ENCODE assay signal across 11 mouse cellular contexts in genomic region chr12:80545310-80545709, GRCm38 (mm10). TPM values are rescaled to one million over a fixed set of nuclear protein-coding genes. Genes with fewer than 3 reads are reported as not detected.
A peak's percentile ranks its signal among the peaks of the same experiment; 100 is the strongest.
DNase-seq lines count a peak whose midpoint lies in the region; ATAC-seq and TF ChIP-seq lines count a peak whose summit lies in the region.
"Had no signal": no experiment of that assay in that cellular context is flagged by ENCODE, and none has a peak within 500 bp of the region (broad histone marks: within the 10 kb centered on the region; RNA-seq: fewer than 3 reads in every experiment).

No protein-coding gene starts in this region.

- no peak overlapping the region for H3K4me2 ChIP-seq in hindbrain, embryonic 11.5 days (replicated peaks; ENCODE audit: low read depth, low read length)
- H3K4me2 ChIP-seq: liver, embryonic 15.5 days had no signal

- no peak overlapping the region for H3K27ac ChIP-seq in left cerebral cortex, adult 2 months
- no peak overlapping the region for H3K27ac ChIP-seq in cerebellum, adult 2 months (ENCODE audit: insufficient read depth, low read length)
- no peak overlapping the region for H3K27ac ChIP-seq in hindbrain, embryonic 11.5 days (ENCODE audit: low read depth, low read length)
- H3K27ac ChIP-seq in olfactory bulb, adult 2 months (ENCODE audit: insufficient read depth, low read depth, low read length), result 0 out of 2 replicates have a peak overlapping the region, but pooled peaks have one; percentile 6
- H3K27ac ChIP-seq: liver, embryonic 15.5 days had no signal

- H3K27me3 ChIP-seq in cerebellum, adult 2 months (ENCODE audit: control insufficient read depth, insufficient read depth, low read length), result no peaks in the 10 kb centered on the region
- no peaks in the 10 kb centered on the region for H3K27me3 ChIP-seq in hindbrain, embryonic 11.5 days (ENCODE audit: control insufficient read depth, insufficient read depth, low read length)

- H3K36me3 ChIP-seq in hindbrain, embryonic 11.5 days (ENCODE audit: control insufficient read depth, insufficient read depth, low read length), result no peaks in the 10 kb centered on the region
- H3K36me3 ChIP-seq: liver, embryonic 15.5 days had no signal

- intact Hi-C loops in left cerebral cortex, postnatal 4 days (cut with DNase I), result no loop called here
- intact Hi-C loops in left cerebral cortex, adult 2 months (cut with DNase I), result no loop called here
- intact Hi-C loops in heart, postnatal 25 days (cut with DNase I), result no loop called here

- WGBS in cerebellum, adult 2 months, result 7% methylated on average over 4 of the region's 4 CpGs
- WGBS in hindbrain, embryonic 11.5 days, result 7% methylated on average over 4 of the region's 4 CpGs
- WGBS in olfactory bulb, adult 2 months, result 20% methylated on average over 4 of the region's 4 CpGs

- no peak for ATAC-seq in hindbrain, embryonic 11.5 days (ENCODE audit: low FRiP score)

- H3K9ac ChIP-seq in hindbrain, embryonic 11.5 days (ENCODE audit: low read depth, low read length), result no peak overlapping the region
- H3K9ac ChIP-seq: liver, embryonic 15.5 days had no signal

- TF ChIP-seq POLR2A in cerebellum, adult 2 months (IDR thresholded peaks at IDR 0.05; ENCODE audit: borderline replicate concordance, insufficient read depth, low read length), result no peak
- TF ChIP-seq POLR2A in olfactory bulb, adult 2 months (IDR thresholded peaks at IDR 0.05; ENCODE audit: insufficient read depth, low read depth, low read length), result no peak

- no peaks in the 10 kb centered on the region for H3K9me3 ChIP-seq in hindbrain, embryonic 11.5 days (ENCODE audit: control insufficient read depth, low read length)
- H3K9me3 ChIP-seq: liver, embryonic 15.5 days had no signal

- H3K4me1 ChIP-seq in cerebellum, adult 2 months (ENCODE audit: control insufficient read depth, insufficient read depth, low read length), result peaks cover 23% of the 10 kb centered on the region
- H3K4me1 ChIP-seq in hindbrain, embryonic 11.5 days (replicated peaks; ENCODE audit: control insufficient read depth, insufficient read depth, low read length), result no peaks in the 10 kb centered on the region
- H3K4me1 ChIP-seq in olfactory bulb, adult 2 months (ENCODE audit: control insufficient read depth, insufficient read depth, low read length), result peaks cover 18% of the 10 kb centered on the region
- H3K4me1 ChIP-seq: liver, embryonic 15.5 days had no signal

- peak; percentile 90 for DNase-seq in left cerebral cortex, postnatal 4 days
- DNase-seq in left cerebral cortex, adult 2 months (ENCODE audit: extremely low spot score in 1 of 2, low spot score in 2 of 2), result no peak
- DNase-seq in cerebellum, adult 2 months, result peak; percentile 48 to 55
- peak; percentile 44 for DNase-seq in hindbrain, embryonic 11.5 days (ENCODE audit: low spot score)
- no peak for DNase-seq in adrenal gland, postnatal 25 days
- DNase-seq in lung, postnatal 25 days (ENCODE audit: low spot score), result no peak
- no peak for DNase-seq in heart, postnatal 25 days (ENCODE audit: low spot score)
- DNase-seq: kidney, adult 9 months; thymus, adult 2 months had no signal

- TF ChIP-seq CTCF in left cerebral cortex, adult 2 months (IDR thresholded peaks at IDR 0.05), result no peak
- no peak for TF ChIP-seq CTCF in cerebellum, adult 2 months (IDR thresholded peaks at IDR 0.05; ENCODE audit: borderline replicate concordance, insufficient read depth, low read depth, low read length)
- no peak for TF ChIP-seq CTCF in olfactory bulb, adult 2 months (IDR thresholded peaks at IDR 0.05; ENCODE audit: insufficient read depth, low read depth, low read length)

- H3K4me3 ChIP-seq in left cerebral cortex, adult 2 months, result no peak overlapping the region
- no peak overlapping the region for H3K4me3 ChIP-seq in cerebellum, adult 2 months (replicated peaks; ENCODE audit: insufficient read depth, low read depth, low read length)
- H3K4me3 ChIP-seq in hindbrain, embryonic 11.5 days (ENCODE audit: low read depth, low read length), result no peak overlapping the region
- no peak overlapping the region for H3K4me3 ChIP-seq in olfactory bulb, adult 2 months (ENCODE audit: insufficient read depth, low read depth, low read length)
- H3K4me3 ChIP-seq: liver, embryonic 15.5 days had no signal

RNA-seq across cellular contexts. Expression of gene Galnt16, which starts 27.2 kb away (rescaled TPM):
- total RNA-seq in left cerebral cortex, postnatal 4 days (2021), result 10 to 100 TPM; 32.8 to 40.6 TPM
- total RNA-seq in left cerebral cortex, adult 2 months (2021), result 10 to 100 TPM; 94.6 to 94.9 TPM
- 29.3 and 32.8 TPM in 2 replicates for polyA plus RNA-seq in cerebellum, adult 2 months (2012; rRNA removed)
- polyA plus RNA-seq in hindbrain, embryonic 11.5 days (2014; fragmentation: Nextera tagmentation; extraction: Ambion mirVana), result 8.6 and 9.1 TPM in 2 replicates
- polyA plus RNA-seq in olfactory bulb, adult 2 months (2012; ENCODE audit: insufficient read depth, insufficient read length, low replicate concordance, missing spikeins), result not detected in 2 replicates
- total RNA-seq in adrenal gland, postnatal 25 days (2021), result 6.8 and 8.0 TPM in 2 replicates
- total RNA-seq in heart, postnatal 25 days (2021), result 1 to 10 TPM; 3.9 to 4.3 TPM

Comparison
In these comparisons a context has a peak if more than half of its experiments do, and no peak if none do; other contexts are left out.
1. DNase-seq: peak in left cerebral cortex, postnatal 4 days (single experiment), cerebellum, adult 2 months (2 of 2) and hindbrain, embryonic 11.5 days (single experiment); none in left cerebral cortex, adult 2 months (0 of 2), adrenal gland, postnatal 25 days (single experiment), lung, postnatal 25 days (single experiment) and heart, postnatal 25 days (single experiment).